Mouse (Mus musculus) spleen, postnatal 4 days (tissue): ENCODE measurements at regions not wholly inside any gene's neighbourhood (a gene's known extent, or its start where the extent isn't known, plus 50 kb on each side); places are given as distances from the start of the nearest gene placed in this dataset.

Experiments
- DNase-seq, 2 experiments: peaks; one replicate each; pipeline ENCODE4 v3.0.0; 2022; ENCODE audit warnings: low spot score in 2 of 2

GRCm38 (mm10) chr7:95460889-95461288 lies 710.2 kb upstream of the Tenm4 start:
- DNase-seq, result no peak

DNA sequence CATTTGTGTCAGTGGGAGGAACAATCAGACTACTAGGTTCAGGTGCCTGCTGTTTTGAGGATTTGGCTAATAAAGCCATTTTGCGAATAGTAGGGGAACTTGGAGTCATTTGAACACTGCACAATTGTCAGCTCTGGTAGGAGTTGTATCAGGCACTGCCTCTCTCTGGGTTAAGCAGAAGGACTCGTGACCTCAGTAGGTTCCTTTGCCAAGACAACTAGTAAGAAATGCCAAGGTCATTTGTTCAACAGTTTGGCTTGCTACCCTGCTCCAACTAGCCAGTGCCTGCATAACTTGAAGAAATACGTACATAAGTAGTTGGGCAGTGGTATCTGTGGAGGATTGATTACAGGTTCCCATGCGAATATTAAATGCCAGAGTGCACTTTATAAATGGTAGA lies 705.5 kb upstream of the Tenm4 start:
- DNase-seq, result no peak

DNA sequence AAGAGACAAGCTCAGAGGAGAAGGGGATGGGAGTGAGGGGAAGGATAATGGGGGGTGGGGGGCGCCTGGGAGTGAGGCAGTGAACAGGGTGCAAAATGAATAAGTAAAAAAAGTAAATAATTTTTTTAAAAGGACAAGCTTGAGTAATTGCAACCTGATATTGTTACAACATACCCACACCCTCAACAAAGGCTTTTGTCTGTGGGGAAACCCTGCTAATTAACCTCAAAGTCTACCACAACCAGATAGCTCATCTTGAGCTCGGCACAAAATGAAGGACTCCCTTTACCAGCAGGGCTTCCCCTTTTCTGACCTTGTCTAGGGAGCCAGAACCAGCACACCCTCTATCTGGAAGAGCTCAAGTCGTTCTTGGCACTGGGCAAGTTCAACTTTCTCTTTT lies 704.0 kb upstream of the Tenm4 start:
- DNase-seq, result no peak

- no peak for DNase-seq
These were observed 697.2 kb upstream of the Tenm4 start for GRCm38 (mm10) chr7:95473892-95474291.

DNA sequence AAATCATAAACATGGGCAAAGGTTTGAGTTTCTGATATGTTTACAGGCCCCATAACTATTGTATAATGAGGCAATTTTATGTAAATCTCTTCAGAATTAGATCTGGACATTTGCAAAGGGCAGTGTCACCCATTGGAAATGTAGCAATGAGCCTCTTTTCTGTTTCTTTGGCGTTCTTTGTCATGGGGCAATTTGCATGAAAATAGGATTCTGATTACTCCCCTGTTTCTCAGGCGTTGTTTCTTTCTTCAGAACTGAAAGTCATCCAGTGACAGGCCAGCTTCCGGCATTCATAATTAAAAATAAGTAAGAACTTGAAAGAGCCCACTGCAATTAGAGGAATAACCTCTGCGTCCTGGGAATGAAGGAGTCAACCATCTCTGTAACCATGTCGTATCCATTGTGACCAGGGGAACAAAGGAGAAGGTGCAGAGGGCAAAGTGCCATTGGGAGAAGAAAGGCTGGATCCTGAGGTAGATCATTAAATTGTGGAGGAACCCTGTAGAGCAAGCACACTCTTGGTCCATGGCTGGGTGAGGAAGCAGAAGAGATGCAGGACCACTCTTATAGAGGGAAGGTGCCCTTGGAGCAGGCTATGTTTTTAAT lies 690.8 kb upstream of the Tenm4 start:
- no peak for DNase-seq

DNA sequence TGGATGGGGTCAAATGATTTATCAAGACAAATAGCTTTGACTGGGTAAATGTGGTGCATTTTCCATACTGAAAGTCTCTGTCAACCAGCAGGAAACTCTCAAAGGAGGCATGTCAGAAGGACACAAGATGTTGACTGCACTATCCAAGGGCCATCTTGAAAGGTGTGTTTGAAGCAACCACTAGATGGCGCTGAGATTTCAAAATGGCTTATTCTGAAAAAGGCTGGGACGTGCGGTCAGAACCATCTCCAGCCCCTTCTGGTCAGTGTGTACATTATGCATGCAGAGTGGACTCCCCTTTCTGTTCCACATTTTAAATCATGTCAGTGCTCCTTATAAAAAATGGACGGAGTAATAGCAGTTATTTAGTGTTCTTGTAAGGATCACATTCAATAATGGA lies 681.4 kb upstream of the Tenm4 start:
- no peak for DNase-seq

DNA sequence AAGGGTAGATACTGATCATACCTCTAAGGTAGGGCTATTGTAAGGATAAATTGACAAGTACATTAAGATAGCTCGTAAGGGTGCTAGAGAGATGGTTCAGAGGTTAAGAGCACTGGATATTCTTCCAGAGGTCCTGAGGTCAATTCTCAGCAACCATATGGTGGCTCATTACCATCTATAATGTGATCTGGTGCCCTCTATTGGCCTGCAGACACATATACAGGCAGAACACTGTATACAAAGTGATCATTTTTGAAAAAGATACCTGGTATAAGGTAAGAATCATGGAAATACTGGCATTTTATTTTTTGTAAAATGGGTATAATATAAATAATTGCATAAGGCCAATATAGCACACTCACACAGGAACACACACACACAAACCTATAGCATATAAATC lies 676.3 kb upstream of the Tenm4 start:
- DNase-seq, result no peak

GRCm38 (mm10) chr7:95502959-95503358 lies 668.1 kb upstream of the Tenm4 start:
- DNase-seq, result no peak

DNA sequence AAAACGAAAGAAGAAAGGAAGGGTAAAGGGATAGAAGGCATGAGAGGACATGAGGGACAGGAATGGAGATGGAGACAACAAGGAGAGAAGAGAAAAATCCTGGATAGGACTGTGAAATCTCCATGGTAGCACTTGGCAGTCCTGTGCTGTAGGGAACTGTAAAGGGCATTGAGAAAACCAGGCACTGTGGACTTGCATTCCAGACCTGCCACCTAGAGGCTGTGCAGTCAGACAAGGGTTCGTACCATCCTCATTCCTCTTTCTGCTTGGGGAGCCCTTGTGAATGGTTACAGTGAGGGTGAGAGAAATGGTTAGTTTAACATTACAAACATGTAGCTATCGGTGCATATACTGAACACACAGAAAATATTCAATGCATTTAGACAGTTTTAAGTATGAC lies 623.8 kb upstream of the Tenm4 start:
- no peak for DNase-seq

GRCm38 (mm10) chr7:95550099-95550498 lies 620.9 kb upstream of the Tenm4 start:
- DNase-seq, result no peak

DNA sequence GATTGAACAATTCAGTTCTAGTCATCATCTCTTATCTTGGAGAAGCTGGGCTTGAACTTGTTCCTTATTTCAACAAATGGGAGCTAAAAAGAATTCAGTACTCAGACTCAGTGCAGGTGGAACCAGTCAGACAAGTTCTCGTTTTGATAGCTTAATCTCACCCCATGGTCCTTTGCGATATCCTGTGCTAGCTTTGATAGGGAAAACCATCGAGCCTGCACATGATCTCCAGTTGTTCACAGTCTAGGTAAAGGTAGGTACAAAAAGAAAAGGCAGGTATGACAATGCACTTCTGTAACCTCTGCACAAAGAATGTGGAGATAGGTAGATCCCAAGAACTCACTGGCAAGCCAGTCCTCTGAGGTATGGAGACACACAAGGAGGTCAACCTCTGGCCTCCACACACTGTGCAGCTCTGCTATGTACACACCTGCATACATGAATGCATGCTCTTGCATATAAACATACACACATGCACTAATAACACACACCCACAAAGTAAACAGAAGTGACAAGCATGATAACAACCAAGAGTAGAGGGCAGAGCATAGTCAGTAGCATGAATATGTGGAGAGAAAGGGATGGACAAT lies 619.2 kb upstream of the Tenm4 start:
- no peak for DNase-seq

DNA sequence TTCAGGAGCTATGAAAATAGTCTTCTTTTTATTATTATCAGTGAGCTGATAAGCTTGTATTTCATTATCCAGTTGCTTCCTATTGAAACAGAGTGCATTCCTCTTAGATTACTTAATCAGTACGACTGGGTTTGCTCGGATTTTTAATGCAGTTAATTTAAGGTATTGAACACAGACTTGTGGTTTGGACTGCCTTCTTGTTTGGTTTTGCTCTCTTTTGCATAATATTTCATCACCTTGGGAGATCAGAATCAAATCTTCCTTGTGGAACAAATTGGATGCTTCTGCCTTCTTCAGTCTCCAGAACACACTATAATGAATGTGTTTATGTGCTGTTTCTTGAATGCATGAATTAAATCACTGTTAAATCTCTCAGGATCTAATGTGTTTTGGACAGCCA lies 612.5 kb upstream of the Tenm4 start:
- no peak for DNase-seq

- DNase-seq, result no peak
These were observed 592.4 kb upstream of the Tenm4 start for GRCm38 (mm10) chr7:95578633-95579032.

GRCm38 (mm10) chr7:95581325-95581724 lies 589.7 kb upstream of the Tenm4 start:
- DNase-seq, result no peak

DNA sequence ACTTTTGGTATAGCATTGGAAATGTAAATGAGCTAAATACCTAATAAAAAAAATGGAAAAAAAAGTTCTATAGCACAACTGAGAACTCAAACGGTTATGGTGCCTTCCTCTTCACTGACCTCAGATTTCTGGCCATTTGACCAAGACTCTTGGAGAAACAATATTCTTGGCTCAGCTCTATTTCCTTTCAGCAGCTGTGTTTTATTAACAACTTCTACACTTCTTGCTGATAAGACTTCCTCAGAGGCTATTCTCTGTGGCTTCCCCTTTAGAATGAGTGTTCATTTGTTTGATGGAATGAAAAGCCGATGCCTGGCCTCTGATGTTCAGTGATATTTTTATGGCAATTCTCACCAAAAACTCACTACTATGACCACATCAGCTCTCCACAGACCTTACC lies 572.7 kb upstream of the Tenm4 start:
- DNase-seq, result no peak

DNA sequence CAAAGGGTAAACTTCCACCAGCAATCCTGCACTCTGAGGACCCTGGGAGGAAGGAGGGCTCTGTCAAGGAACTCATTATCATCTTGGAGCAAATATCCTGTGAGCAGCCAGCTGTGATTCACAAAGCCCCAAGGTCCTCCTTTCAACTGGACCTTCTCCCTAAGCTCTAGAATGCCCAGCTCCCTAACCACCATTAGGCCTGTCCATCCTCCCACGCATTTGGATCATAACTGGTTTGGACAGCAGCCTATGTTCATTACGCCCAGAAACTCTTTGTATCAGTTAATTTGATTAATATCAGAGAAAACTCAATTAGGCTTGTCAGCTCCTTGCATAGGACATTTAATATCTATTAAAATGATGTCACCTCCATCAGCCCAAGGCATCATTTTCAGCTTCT lies 557.3 kb upstream of the Tenm4 start:
- no peak for DNase-seq

DNA sequence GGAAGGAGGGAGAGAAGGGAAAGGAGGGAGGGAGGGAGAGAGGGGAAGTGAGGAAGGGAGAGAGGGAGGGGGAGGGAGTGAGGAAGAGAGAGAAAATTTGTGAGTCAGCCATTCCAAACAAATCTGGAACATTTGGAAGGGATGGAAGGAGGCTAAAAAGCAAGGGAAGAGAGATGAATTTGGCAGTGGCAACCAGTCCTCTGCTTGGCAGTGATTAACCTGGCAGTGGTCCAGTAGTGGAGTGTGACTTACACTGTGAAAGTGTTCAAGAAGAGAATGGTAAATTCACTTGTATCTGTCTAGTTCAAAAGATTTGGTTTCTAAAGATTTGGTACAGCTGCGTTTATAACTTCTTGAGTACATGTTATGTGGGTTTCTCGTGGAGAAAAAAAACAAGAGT lies 553.7 kb upstream of the Tenm4 start:
- no peak for DNase-seq

DNA sequence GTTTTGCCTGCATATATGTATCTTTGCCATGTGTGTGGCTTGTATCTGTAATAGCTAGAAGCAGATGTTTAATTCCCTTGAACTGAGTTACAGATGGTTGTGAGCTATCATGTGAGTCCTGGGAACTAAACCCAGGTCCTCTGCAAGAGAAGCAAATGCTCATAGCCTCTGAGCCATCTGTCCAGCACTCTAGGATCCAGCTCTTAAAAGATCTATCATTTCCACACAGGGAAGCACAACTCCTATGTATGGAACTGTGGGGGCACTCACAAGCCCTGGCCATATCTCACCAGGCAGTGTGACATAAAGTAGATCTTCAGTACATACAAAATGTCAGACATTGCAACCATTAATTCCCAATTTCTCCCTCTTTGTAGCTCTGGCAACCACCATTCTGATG lies 552.9 kb upstream of the Tenm4 start:
- DNase-seq, result no peak

DNA sequence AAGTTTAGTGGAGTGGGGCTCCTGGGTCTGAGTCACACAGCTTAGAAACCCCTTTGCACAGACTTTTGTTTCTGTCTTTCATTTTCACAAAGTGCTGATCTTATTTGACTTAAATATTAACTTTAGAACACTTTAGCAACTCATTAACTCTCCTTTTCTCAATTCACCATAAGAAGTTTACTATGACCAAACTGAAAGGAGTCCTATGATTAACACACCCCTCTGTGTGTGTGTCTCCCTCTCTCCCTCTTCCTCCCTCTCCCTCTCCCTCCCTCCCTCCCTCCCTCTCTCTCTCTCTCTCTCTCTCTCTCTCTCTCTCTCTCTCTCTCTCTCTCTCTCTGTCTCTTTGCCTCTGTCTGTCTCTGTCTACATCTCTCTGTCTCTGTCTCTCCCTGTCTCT lies 551.0 kb upstream of the Tenm4 start:
- DNase-seq, result no peak

- no peak for DNase-seq
These were observed 530.4 kb upstream of the Tenm4 start for GRCm38 (mm10) chr7:95640683-95641082.

- DNase-seq, result no peak
These were observed 496.7 kb upstream of the Tenm4 start for GRCm38 (mm10) chr7:95674319-95674718.

DNA sequence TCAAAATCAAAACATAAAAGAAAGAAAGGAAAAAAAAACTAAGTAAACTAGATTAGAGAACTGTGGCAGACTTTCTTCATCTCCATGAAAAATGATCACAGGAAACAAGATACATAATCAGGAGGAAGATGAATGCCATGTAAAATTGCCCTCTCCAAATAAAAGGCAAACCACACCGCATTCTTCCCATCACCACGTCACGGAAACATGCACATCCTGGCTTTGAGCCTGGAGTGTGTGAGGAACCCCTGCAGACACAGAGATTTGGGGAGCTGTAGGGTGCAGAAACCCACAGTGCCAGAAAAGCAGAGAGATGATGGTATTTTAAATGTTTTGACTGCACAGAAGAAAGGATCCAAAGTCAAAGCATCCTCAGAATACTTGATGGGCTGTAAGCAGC lies 488.5 kb upstream of the Tenm4 start:
- no peak for DNase-seq

DNA sequence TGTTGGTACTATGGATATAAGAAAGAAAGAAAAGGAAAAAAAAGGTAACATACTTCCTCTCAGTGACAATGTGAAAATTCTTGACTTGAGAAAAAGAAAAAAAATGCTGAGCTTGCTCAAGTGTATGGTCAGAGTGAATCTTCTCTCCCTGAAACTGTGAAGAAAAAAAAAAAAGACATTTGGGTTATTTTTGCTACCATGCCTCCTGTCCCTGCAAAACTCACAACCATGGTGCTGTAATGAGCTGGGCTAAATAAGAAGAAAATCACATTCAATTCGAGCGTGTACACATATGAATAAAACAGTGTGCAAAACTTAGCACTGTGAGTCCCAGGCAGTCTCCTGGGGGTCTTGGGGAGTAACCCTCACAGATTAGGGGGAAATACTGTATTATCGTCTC lies 483.3 kb upstream of the Tenm4 start:
- no peak for DNase-seq
